Mouse (Mus musculus) myocyte (in vitro differentiated cells): ENCODE measurements around the gene Epb41l4b. TPM values are rescaled to one million over a fixed set of nuclear protein-coding genes. Genes with fewer than 3 reads are reported as not detected.

Experiments
- H3K27me3 ChIP-seq: one replicate; pipeline ENCODE4 v1.6.1; 2011; ENCODE audit not compliant: control insufficient read depth, insufficient read depth, insufficient read length
- H3K36me3 ChIP-seq: one replicate; pipeline ENCODE4 v1.6.1; 2011; ENCODE audit not compliant: control insufficient read depth, insufficient read depth
- H3K4me2 ChIP-seq: one replicate; pipeline ENCODE4 v1.6.1; 2011; ENCODE audit warnings: low read depth, control low read depth
- H3K4me3 ChIP-seq: one replicate; pipeline ENCODE4 v1.5.1; 2011; ENCODE audit warnings: mild to moderate bottlenecking, control low read depth, moderate library complexity
- H3K79me2 ChIP-seq: one replicate; pipeline ENCODE4 v1.6.1; 2011; ENCODE audit not compliant: control insufficient read depth, insufficient read depth
- H3ac ChIP-seq: one replicate; pipeline ENCODE4 v1.6.1; 2011; ENCODE audit not compliant: control insufficient read depth, insufficient read length
- CEBPB ChIP-seq: IDR thresholded peaks from 2 replicates; pipeline ENCODE4 v1.6.1; 2011; ENCODE audit warnings: mild to moderate bottlenecking, moderate library complexity; ENCODE audit not compliant: poor library complexity, insufficient read depth, severe bottlenecking
- E2F4 ChIP-seq: IDR thresholded peaks from one replicate; pipeline ENCODE4 v1.6.1; 2011; ENCODE audit warnings: mild to moderate bottlenecking, control low read depth, moderate library complexity; ENCODE audit not compliant: insufficient read depth
- MAX ChIP-seq: IDR thresholded peaks from one replicate; pipeline ENCODE4 v1.6.1; 2011; ENCODE audit warnings: low read depth, mild to moderate bottlenecking, control low read depth
- MYOD1 ChIP-seq, 3 experiments: IDR thresholded peaks; one replicate each; pipeline ENCODE4 v1.6.1; 2011; ENCODE audit warnings: control low read depth in 2 of 3, low read depth in 2 of 3, mild to moderate bottlenecking in 2 of 3, moderate library complexity in 1 of 3; ENCODE audit not compliant: insufficient read length in 2 of 3, control insufficient read depth in 1 of 3
- MYOG ChIP-seq, 3 experiments: IDR thresholded peaks; one replicate each; pipeline ENCODE4 v1.6.1; 2011; ENCODE audit warnings: control low read depth in 2 of 3, low read depth in 2 of 3, mild to moderate bottlenecking in 2 of 3; ENCODE audit not compliant: insufficient read length in 2 of 3, control insufficient read depth in 1 of 3, insufficient read depth in 1 of 3
- POLR2A ChIP-seq: IDR thresholded peaks from one replicate; pipeline ENCODE4 v1.6.1; 2011; ENCODE audit warnings: low read depth, mild to moderate bottlenecking, control low read depth, moderate library complexity; ENCODE audit not compliant: insufficient read length
- POLR2AphosphoS2 ChIP-seq: IDR thresholded peaks from one replicate; pipeline ENCODE4 v1.6.1; 2011; ENCODE audit warnings: low read depth, control low read depth; ENCODE audit not compliant: insufficient read length
- REST ChIP-seq: IDR thresholded peaks from one replicate; pipeline ENCODE4 v1.6.1; 2011; ENCODE audit warnings: mild to moderate bottlenecking, control low read depth, moderate library complexity; ENCODE audit not compliant: insufficient read depth, insufficient read length
- SRF ChIP-seq: IDR thresholded peaks from one replicate; pipeline ENCODE4 v1.6.1; 2011; ENCODE audit warnings: low read depth; ENCODE audit not compliant: control insufficient read depth, insufficient read length
- TCF12 ChIP-seq: IDR thresholded peaks from one replicate; pipeline ENCODE4 v1.6.1; 2011; ENCODE audit warnings: mild to moderate bottlenecking, control low read depth; ENCODE audit not compliant: poor library complexity, insufficient read depth, severe bottlenecking
- TCF3 ChIP-seq: IDR thresholded peaks from one replicate; pipeline ENCODE4 v1.6.1; 2011; ENCODE audit warnings: low read depth, control low read depth; ENCODE audit not compliant: insufficient read length
- USF1 ChIP-seq: IDR thresholded peaks from one replicate; pipeline ENCODE4 v1.6.1; 2011; ENCODE audit warnings: low read depth, mild to moderate bottlenecking, control low read depth, moderate library complexity
- polyA plus RNA-seq: library from polyadenylated mRNA; unstranded; fragments of >200 nt; fragmentation: generic; extraction: Trizol; gene quantifications from one replicate; pipeline ENCODE4 v1.2.1, GENCODE M21; 2012; ENCODE audit warnings: missing spikeins

Gene Epb41l4b
- 0.31 TPM for polyA plus RNA-seq

DNA sequence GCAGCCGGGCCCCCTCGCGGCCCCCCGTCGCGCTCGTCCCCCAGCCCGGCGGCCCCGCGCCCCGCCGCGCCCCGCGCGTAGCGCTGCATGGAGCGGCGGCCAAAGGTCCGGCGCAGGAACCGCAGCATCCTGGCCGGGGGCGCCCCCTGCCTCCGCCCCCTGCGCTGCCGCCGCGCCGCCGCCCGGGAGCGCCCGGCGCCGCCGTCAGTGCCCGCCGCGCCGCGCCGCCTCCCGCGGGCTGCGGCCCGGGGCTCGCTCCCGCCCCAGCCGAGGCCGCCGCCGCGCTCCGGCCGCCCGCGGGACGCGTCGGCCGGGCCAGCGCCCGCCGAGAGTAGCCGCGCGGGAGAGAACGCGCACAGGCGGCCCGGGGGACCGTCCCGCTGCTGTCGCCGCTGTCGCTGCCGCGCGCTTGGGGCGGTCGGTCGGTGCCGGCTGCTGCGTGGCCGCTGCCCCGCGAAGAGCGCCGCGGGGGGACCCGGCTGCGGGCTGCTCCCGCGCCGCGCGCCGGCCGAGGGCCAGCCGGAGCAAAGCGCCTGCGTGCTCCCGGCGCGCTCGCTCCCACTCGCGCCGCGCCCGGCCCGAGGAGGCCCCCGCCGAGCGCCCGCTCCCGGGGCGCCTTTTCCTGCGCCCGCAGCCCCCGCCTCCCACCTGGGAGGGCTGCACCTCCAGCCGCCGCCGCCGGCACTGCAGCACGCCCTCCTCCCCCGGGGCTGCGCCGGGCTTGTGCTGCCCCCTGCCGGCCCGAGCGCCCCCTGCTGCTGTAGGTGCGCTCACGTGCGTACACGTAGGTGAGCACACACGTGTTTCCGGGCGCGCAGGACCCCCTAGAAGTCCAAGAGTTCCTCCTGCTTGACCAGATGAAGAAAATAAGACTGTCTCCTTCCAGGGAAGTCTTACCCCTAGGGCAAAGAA is at the start of gene Epb41l4b:
Gene Epb41l4b, minus strand, starts transcription at position 412 of the 912 bp plus-strand sequence.
- Histone ChIP-seq H3K79me2 (no peaks in the 10 kb centered on the region), H3K4me3 (no peak within 1 kb of the TSS), H3ac (peak within 1 kb of the TSS; percentile 55), H3K4me2 (peak within 1 kb of the TSS; percentile 64), H3K36me3 (no peaks in the 10 kb centered on the region), H3K27me3 (peaks cover 11% of the 10 kb centered on the region)
- no peak for TF ChIP-seq TCF3
- TF ChIP-seq MYOD1 (IDR thresholded peaks at IDR 0.05; ENCODE audit: control insufficient read depth in 1 of 3, insufficient read length in 2 of 3, low read depth in 2 of 3) = peak in 1 of 3 experiments; percentile 33
- TF ChIP-seq USF1 = no peak
- no peak for TF ChIP-seq CEBPB
- peak in 2 of 3 experiments; percentile 38 to 40 for TF ChIP-seq MYOG (IDR thresholded peaks at IDR 0.05; ENCODE audit: control insufficient read depth in 1 of 3, insufficient read depth in 1 of 3, insufficient read length in 2 of 3, low read depth in 2 of 3)
- TF ChIP-seq POLR2AphosphoS2 = no peak
- TF ChIP-seq REST = no peak
- TF ChIP-seq SRF = no peak
- no peak for TF ChIP-seq TCF12

DNA sequence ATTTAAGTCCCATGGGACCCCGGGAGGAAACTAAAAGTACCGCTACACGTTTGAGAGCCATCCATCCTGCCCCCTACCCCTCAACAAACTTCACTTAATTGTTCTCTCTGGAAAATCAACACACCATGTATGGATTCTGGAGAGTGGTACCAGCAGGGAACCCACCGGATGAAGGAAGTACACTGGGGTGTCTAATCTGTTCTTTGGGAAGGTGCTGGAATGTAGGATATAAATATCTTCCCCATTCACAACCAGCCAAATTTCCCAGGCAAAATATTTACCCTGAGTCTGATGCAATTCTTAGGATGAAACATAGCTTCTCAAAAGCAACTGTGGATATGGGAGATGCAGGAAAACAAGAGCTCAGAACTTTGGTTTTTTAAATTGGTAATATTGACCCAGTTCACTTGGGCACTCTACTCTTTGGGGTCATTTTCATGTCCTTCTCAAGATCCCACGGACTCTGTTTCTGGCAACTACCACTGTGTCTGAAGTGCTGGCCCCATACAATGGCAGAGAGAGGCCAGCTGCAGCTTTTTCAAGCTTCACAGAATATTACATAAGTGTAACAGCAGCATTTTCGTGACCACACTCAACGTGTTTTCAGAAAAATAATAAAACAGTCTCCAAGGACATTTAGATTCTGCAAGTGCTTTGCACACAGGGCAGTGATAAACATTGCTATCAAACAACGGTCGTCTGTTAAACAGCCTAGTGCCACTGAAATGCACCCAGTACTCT is 48.5 kb upstream of the Epb41l4b start:
- Histone ChIP-seq H3K4me2 (no peak overlapping the region), H3ac (no peak overlapping the region), H3K36me3 (no peaks in the 10 kb centered on the region), H3K79me2 (no peaks in the 10 kb centered on the region), H3K4me3 (no peak overlapping the region), H3K27me3 (no peaks in the 10 kb centered on the region)
- no peak for TF ChIP-seq MYOD1 (IDR thresholded peaks at IDR 0.05; ENCODE audit: control insufficient read depth in 1 of 3, insufficient read length in 2 of 3, low read depth in 2 of 3)
- no peak for TF ChIP-seq TCF3
- no peak for TF ChIP-seq SRF
- no peak for TF ChIP-seq REST
- no peak for TF ChIP-seq USF1
- no peak for TF ChIP-seq TCF12
- TF ChIP-seq MYOG (IDR thresholded peaks at IDR 0.05; ENCODE audit: control insufficient read depth in 1 of 3, insufficient read depth in 1 of 3, insufficient read length in 2 of 3, low read depth in 2 of 3) = no peak
- TF ChIP-seq POLR2AphosphoS2 = no peak

GRCm38 (mm10) chr4:57189881-57190280 is 46.6 kb upstream of the Epb41l4b start:
- Histone ChIP-seq H3ac (no peak overlapping the region), H3K4me3 (no peak overlapping the region), H3K4me2 (no peak overlapping the region), H3K79me2 (no peaks in the 10 kb centered on the region), H3K36me3 (no peaks in the 10 kb centered on the region), H3K27me3 (no peaks in the 10 kb centered on the region)
- no peak for TF ChIP-seq REST
- TF ChIP-seq MYOD1 (IDR thresholded peaks at IDR 0.05; ENCODE audit: control insufficient read depth in 1 of 3, insufficient read length in 2 of 3, low read depth in 2 of 3) = no peak
- no peak for TF ChIP-seq POLR2A
- no peak for TF ChIP-seq TCF3
- TF ChIP-seq SRF = no peak
- no peak for TF ChIP-seq POLR2AphosphoS2
- TF ChIP-seq MAX = no peak
- TF ChIP-seq E2F4 = no peak
- no peak for TF ChIP-seq CEBPB

DNA sequence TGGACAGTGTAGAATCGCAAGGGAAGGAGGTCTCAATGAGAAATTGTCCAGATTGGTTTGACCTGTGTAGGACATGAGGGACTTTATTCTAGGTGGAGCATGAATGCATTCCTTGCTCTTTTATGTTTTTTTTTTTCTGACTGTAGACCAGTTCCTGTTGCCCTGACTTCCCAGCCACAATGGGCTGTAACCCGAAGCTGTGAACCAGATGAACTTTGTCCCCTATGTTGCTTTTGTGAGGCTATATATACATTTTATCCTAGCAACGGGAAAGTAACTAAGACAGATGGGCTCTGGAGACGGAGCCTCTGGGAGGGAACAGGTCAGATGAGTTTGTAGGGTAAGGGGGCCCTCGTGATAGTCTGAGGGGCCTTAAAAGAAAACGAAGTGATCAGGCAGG is 42.8 kb upstream of the Epb41l4b start:
- TF ChIP-seq E2F4 (no peak), USF1 (no peak), SRF (no peak), MYOD1 (IDR thresholded peaks at IDR 0.05; ENCODE audit: control insufficient read depth in 1 of 3, insufficient read length in 2 of 3, low read depth in 2 of 3) (no peak), MYOG (IDR thresholded peaks at IDR 0.05; ENCODE audit: control insufficient read depth in 1 of 3, insufficient read depth in 1 of 3, insufficient read length in 2 of 3, low read depth in 2 of 3) (no peak), REST (no peak), TCF12 (no peak), POLR2A (no peak), CEBPB (no peak), TCF3 (no peak), MAX (no peak), POLR2AphosphoS2 (no peak)
- no peak overlapping the region for H3K4me2 ChIP-seq
- no peaks in the 10 kb centered on the region for H3K79me2 ChIP-seq
- no peaks in the 10 kb centered on the region for H3K36me3 ChIP-seq
- H3ac ChIP-seq = no peak overlapping the region
- H3K4me3 ChIP-seq = no peak overlapping the region
- H3K27me3 ChIP-seq = no peaks in the 10 kb centered on the region
